Mouse (Mus musculus) embryonic facial prominence, embryonic 14.5 days (tissue): ENCODE results near the gene Zrsr1. TPM values are rescaled to one million over a fixed set of nuclear protein-coding genes. Genes with fewer than 3 reads are reported as not detected.

Experiments used
- ATAC-seq: fragments of 200-750 bp; cut with Nextera tagmentation; 2 replicates; pipeline ENCODE4 v1.8.0; 2017; ENCODE audit warnings: low read depth, moderate number of reproducible peaks, moderate TSS enrichment
- DNase-seq: peaks from one replicate; pipeline ENCODE4 v3.0.0-alpha.2; 2015; ENCODE audit warnings: low spot score
- H3K27ac ChIP-seq: fragments of 300-500 bp; sonication (generic); replicated peaks from 2 replicates; pipeline ENCODE4 v1.5.1; 2014; ENCODE audit warnings: low read depth, mild to moderate bottlenecking, low read length, moderate library complexity
- H3K27me3 ChIP-seq: fragments of 300-500 bp; sonication (generic); replicated peaks from 2 replicates; pipeline ENCODE4 v1.6.1; 2014; ENCODE audit warnings: low read length; ENCODE audit not compliant: control insufficient read depth, insufficient read depth
- H3K36me3 ChIP-seq: fragments of 300-500 bp; sonication (generic); 2 replicates; pipeline ENCODE4 v1.6.1; 2014; ENCODE audit warnings: low read length, mixed read lengths; ENCODE audit not compliant: control insufficient read depth, insufficient read depth
- H3K4me1 ChIP-seq: fragments of 300-500 bp; sonication (generic); 2 replicates; pipeline ENCODE4 v1.6.1; 2014; ENCODE audit warnings: antibody characterized with exemption, low read length; ENCODE audit not compliant: control insufficient read depth, insufficient read depth
- H3K4me2 ChIP-seq: fragments of 300-500 bp; sonication (generic); 2 replicates; pipeline ENCODE4 v1.6.1; 2014; ENCODE audit warnings: low read depth, mild to moderate bottlenecking, low read length, moderate library complexity, mixed read lengths
- H3K4me3 ChIP-seq: fragments of 300-500 bp; sonication (generic); 2 replicates; pipeline ENCODE4 v1.5.1; 2014; ENCODE audit warnings: low read depth, mild to moderate bottlenecking, low read length
- H3K9ac ChIP-seq: fragments of 300-500 bp; sonication (generic); 2 replicates; pipeline ENCODE4 v1.6.1; 2014; ENCODE audit warnings: low read depth, mild to moderate bottlenecking, low read length, moderate library complexity, mixed read lengths
- H3K9me3 ChIP-seq: fragments of 300-500 bp; sonication (generic); 2 replicates; pipeline ENCODE4 v1.6.1; 2016; ENCODE audit warnings: low read length; ENCODE audit not compliant: control insufficient read depth
- WGBS: fragments of 180-500 bp; shearing (Covaris S2); extraction: QIAGEN DNeasy Blood & Tissue Kit; methylation state at CpG from one replicate; pipeline ENCODE4 v1.1.7; 2014; 5-methylcytosine and 5-hydroxymethylcytosine counted together
- polyA plus RNA-seq: library from polyadenylated mRNA; unstranded; fragments of >200 nt; fragmentation: Nextera tagmentation; extraction: Ambion mirVana; gene quantifications from 2 replicates; pipeline ENCODE4 v1.2.1, GENCODE M21; 2014

The Zrsr1 gene
- polyA plus RNA-seq, 1 experiment from 2014 or later, result 3.5 TPM

DNA sequence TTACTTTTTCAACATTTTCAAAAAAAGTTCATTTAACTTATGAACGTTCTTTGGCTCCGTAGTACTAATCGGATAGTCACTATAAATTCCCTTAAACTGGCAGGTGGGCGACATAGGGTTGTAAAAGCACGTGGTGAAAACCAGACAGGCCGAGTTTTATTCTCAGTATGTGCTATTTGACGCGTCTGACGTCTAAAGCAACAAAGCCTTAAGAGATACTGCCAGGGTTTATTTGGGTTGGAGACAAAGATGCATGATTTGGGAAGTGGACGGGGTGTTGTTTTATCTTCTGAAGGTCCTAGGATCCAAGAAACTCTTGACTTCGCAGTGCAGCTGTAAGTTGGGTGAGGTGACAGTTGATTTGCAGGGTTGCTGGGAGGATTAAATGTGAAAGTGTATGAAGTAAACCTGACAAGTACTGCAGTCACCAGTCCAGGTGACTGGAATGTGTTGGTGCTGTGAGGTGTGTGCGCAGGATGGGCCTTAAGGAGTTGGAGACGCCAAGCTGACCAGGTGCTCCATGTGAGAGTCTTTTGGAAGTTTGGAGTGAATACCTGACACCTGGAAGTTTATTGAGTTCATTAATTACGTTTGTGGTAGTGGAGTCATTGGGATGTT, 19.5 kb downstream of the Zrsr1 start:
- Histone ChIP-seq H3K4me1 (peaks cover 13% of the 10 kb centered on the region), H3K4me2 (peak overlapping the region; percentile 95), H3K36me3 (peaks cover 31% of the 10 kb centered on the region), H3K9ac (peak overlapping the region; percentile 94), H3K4me3 (peak overlapping the region; percentile 92), H3K9me3 (no peaks in the 10 kb centered on the region), H3K27me3 (no peaks in the 10 kb centered on the region), H3K27ac (no peak overlapping the region)
- WGBS, result 8% methylated on average over 14 of the region's 14 CpGs
- ATAC-seq (no peak), DNase-seq (no peak)

DNA sequence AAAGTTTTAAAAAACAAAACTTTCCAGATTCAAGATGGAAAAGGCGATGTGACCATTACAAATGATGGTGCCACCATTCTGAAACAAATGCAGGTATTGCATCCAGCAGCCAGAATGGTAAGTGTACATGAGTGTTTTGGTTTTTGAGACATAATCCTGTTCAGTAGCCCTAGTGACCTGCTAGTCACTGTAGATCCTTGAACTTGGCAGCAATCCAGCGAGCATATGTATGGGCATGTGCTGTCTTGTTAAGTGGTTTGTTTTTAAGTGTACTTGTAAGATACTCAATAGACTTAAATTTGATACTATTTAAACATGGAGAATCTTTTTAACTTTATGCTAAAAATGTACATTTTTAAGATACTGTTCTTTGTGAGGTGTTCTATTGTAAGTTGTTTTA, 22.5 kb downstream of the Zrsr1 start:
- peak; percentile 32 for DNase-seq
- no peak overlapping the region for H3K27ac ChIP-seq
- no peak overlapping the region for H3K4me3 ChIP-seq
- H3K4me1 ChIP-seq, result peaks cover 13% of the 10 kb centered on the region
- H3K9ac ChIP-seq, result no peak overlapping the region
- H3K36me3 ChIP-seq, result peaks cover 59% of the 10 kb centered on the region
- ATAC-seq, result no peak
- no peaks in the 10 kb centered on the region for H3K27me3 ChIP-seq
- no peaks in the 10 kb centered on the region for H3K9me3 ChIP-seq
- no peak overlapping the region for H3K4me2 ChIP-seq
- 81% methylated on average over 2 of the region's 2 CpGs for WGBS

DNA sequence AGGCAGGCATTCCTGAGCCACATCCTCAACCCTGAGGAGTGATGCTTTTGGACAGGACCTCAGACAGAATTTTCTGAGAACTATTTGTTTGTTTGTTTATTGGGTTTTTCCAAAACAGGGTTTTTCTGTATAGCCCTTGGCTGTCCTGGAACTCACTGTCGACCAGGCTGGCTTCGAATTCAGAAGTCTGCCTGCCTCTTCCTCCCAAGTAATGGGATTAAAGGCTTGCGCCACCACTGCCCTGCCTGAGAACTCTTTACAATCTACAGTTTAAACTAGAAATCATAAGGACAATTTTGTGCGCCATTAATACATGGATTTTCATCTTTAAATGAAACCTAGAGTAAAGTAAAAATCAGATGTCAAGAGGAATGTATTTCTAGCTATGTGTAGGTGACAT, 23.7 kb downstream of the Zrsr1 start:
- peaks cover 70% of the 10 kb centered on the region for H3K36me3 ChIP-seq
- 91% methylated on average over 4 of the region's 4 CpGs for WGBS

DNA sequence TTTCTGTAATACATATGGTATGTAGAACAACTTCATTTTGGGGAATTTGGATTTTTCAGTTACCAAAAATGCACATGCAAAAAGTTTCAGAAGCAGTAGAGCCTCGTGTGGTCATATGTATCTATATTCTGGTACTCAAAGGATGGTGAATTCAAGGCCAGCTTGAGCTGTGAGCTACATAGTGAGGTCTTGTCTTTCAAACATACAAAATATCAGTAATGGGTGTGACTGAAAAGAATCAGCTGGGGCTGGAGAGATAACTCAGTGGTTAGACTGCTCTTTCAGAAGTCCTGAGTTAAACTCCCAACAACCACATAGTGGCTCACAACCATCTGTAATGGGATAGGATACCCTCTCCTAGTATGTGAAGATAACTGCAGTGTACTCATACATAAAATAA, 26.5 kb downstream of the Zrsr1 start:
- ATAC-seq (no peak), DNase-seq (no peak)
- H3K9ac ChIP-seq, result no peak overlapping the region
- H3K4me3 ChIP-seq, result no peak overlapping the region
- no peaks in the 10 kb centered on the region for H3K27me3 ChIP-seq
- H3K9me3 ChIP-seq, result no peaks in the 10 kb centered on the region
- H3K27ac ChIP-seq, result no peak overlapping the region
- 84% methylated on average over 1 of the region's 1 CpGs for WGBS
- no peaks in the 10 kb centered on the region for H3K4me1 ChIP-seq
- no peak overlapping the region for H3K4me2 ChIP-seq
- H3K36me3 ChIP-seq, result peaks cover 95% of the 10 kb centered on the region

More for the DNA sequence above, 23.7 kb downstream of the Zrsr1 start:
- Histone ChIP-seq H3K27me3 (no peaks in the 10 kb centered on the region), H3K9ac (no peak overlapping the region), H3K9me3 (no peaks in the 10 kb centered on the region), H3K4me3 (no peak overlapping the region), H3K27ac (no peak overlapping the region), H3K4me1 (peaks cover 10% of the 10 kb centered on the region), H3K4me2 (no peak overlapping the region)
- DNase-seq, result no peak
- ATAC-seq, result no peak

DNA sequence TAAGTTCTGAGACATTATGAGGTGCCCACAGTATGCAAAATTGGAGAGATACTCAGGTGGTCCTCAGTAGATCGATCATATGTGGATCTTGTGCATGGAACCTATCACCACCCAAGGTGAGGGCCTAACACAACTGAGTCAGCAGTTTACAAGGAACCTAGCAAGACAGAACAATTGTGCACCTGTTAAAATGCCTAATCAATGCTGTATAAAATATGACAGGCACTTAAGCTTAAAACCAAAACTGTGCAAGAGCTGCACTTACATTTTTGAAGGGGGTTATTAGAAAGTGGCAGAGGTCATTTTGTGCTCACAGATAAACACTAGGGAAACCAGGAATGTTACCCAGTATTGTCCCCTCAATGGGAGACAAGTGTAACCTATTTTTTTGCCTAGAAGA, 33.5 kb downstream of the Zrsr1 start:
- H3K4me1 ChIP-seq, result 0 out of 2 replicates have a peak, but pooled peaks cover 5% of the 10 kb centered on the region
- no peak overlapping the region for H3K4me3 ChIP-seq
- WGBS, result 97% methylated on average over 1 of the region's 1 CpGs
- DNase-seq, result no peak
- no peak for ATAC-seq
- no peaks in the 10 kb centered on the region for H3K27me3 ChIP-seq
- H3K27ac ChIP-seq, result no peak overlapping the region
- peaks cover 53% of the 10 kb centered on the region for H3K36me3 ChIP-seq
- no peaks in the 10 kb centered on the region for H3K9me3 ChIP-seq
- H3K9ac ChIP-seq, result no peak overlapping the region
- no peak overlapping the region for H3K4me2 ChIP-seq

DNA sequence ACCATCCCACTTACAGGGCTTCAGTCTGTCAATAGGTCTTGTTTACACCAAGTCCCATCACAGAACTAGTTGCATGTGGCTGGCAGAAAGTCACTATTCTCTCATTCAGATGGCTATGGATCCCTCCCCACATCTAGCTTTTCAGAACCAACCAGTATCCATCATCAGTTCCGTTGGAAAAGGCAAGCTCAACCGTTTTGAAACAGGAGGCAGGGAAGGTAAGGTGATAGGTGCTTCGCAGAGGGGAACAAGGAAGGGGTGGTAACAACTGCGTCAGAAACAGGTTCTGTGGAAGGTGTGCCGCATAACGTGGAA, 35.3 kb downstream of the Zrsr1 start:
- Histone ChIP-seq H3K4me2 (peak overlapping the region; percentile 70), H3K4me3 (peak overlapping the region; percentile 66), H3K27ac (peak overlapping the region; percentile 84), H3K4me1 (0 out of 2 replicates have a peak, but pooled peaks cover 5% of the 10 kb centered on the region), H3K9me3 (no peaks in the 10 kb centered on the region), H3K36me3 (peaks cover 36% of the 10 kb centered on the region), H3K9ac (peak overlapping the region; percentile 78), H3K27me3 (no peaks in the 10 kb centered on the region)
- 4% methylated on average over 6 of the region's 6 CpGs for WGBS
- peak; percentile 50; the same call in 1 of the 2 replicates for ATAC-seq
- DNase-seq, result no peak

DNA sequence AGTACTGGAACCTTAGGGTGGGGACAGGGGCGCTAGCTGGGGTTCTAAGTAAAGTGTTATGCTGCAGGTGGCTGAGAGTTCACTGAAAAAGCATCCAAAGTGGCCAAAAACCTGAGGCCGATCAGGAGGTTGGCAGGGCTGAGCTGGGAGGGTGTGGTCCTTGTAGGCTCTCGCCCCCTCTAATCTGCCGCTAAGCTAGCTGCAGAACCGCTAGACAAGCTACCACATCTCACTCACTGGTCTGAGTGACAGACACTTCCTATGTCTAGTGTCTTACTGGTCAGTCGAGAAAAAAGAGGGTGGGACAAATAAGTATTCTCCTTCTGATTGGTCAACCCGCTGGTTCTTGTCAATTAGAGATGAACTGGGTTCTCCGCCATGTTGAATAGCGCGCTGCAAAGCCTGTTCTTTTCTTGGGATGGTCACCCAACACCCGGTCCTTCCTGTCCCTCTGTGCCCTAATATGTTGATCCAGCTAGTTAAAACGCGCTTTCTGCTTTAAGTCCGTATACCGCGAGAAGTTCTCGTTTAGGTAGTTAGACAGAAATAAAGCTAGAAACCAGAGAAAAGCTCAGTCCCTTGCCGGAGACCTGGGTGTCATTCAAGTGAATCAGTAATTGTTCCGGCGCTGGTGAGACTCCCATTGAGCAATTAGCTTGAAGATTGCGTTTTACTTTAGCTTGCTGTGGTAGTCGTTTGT, 35.8 kb downstream of the Zrsr1 start, which contains the start of gene Fam161a:
Gene Fam161a, plus strand, starts transcription at position 51 of the 700 bp plus-strand sequence.
- Histone ChIP-seq H3K36me3 (peaks cover 31% of the 10 kb centered on the region), H3K27me3 (no peaks in the 10 kb centered on the region), H3K9ac (peak within 1 kb of the TSS; percentile 78), H3K4me2 (peak within 1 kb of the TSS; percentile 70), H3K9me3 (no peaks in the 10 kb centered on the region), H3K4me3 (peak within 1 kb of the TSS; percentile 66), H3K27ac (peak within 1 kb of the TSS; percentile 84), H3K4me1 (0 out of 2 replicates have a peak, but pooled peaks cover 5% of the 10 kb centered on the region)
- peak; percentile 94 for ATAC-seq
- under 1% methylated on average over 22 of the region's 22 CpGs for WGBS
- peak; percentile 97 for DNase-seq

DNA sequence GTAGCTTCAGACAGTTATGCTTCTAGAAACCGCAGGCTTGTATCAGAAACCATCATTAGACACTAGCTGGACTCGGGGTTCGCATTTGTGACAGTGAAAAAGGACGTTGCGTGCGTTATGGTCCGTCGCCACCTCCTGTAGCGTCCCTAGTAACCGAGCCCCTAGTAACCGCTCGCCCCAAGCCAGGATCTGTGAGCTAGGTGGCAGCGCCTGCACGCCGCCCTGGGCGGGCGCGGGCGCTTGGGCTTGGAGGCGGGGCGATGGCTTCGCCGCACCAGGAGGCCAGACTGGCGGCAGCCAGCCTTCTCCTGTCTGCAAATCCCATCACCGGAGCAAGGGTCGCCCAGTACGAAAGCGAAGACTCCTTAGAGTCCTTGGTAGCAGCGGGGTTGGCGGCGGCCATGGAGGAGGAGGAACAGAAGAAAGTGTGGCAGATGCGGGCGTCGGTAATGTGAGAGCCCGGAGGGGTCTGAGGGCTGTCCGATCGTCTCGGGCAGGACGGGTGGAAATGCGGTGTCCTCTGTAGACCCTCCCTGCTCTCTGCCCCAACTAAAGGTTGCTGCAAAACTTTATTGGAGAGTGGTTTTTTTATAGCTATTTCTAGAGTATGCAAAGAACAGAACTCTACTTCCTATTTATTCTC, 36.5 kb downstream of the Zrsr1 start:
- peak overlapping the region; percentile 66 for H3K4me3 ChIP-seq
- H3K36me3 ChIP-seq, result peaks cover 25% of the 10 kb centered on the region
- peak overlapping the region; percentile 78 for H3K9ac ChIP-seq
- under 1% methylated on average over 40 of the region's 40 CpGs for WGBS
- peak overlapping the region; percentile 84 for H3K27ac ChIP-seq
- H3K27me3 ChIP-seq, result no peaks in the 10 kb centered on the region
- ATAC-seq (peak; percentile 95), DNase-seq (peak; percentile 93)
- H3K9me3 ChIP-seq, result no peaks in the 10 kb centered on the region
- H3K4me1 ChIP-seq, result 0 out of 2 replicates have a peak, but pooled peaks cover 5% of the 10 kb centered on the region
- peak overlapping the region; percentile 70 for H3K4me2 ChIP-seq
